Mouse (Mus musculus): ENCODE measurements at regions not wholly inside any gene's neighbourhood (a gene's known extent, or its start where the extent isn't known, plus 50 kb on each side); places are given as distances from the start of the nearest gene placed in this dataset.

GRCm38 (mm10) chr15:9893146-9893545 lies 144.5 kb upstream of the Spef2 start:
- no peak for TF ChIP-seq CHD2 (IDR thresholded peaks at IDR 0.05; ENCODE audit: low read depth, low read length)
- TF ChIP-seq HCFC1 (IDR thresholded peaks at IDR 0.05; ENCODE audit: borderline replicate concordance, insufficient read depth, low read length) = no peak
- no peak for TF ChIP-seq ZC3H11A (IDR thresholded peaks at IDR 0.05; ENCODE audit: borderline replicate concordance, low read depth, low read length)
- no peak for TF ChIP-seq ZNF384 (IDR thresholded peaks at IDR 0.05; ENCODE audit: low read depth, low read length)

All from ES-E14 (cell line).